Mouse (Mus musculus): ENCODE data around the gene Ogdhl. TPM values are rescaled to one million over a fixed set of nuclear protein-coding genes. Genes with fewer than 3 reads are reported as not detected.

Ogdhl gene
- total RNA-seq, 1 experiment from 2014 or later, result 9.4 TPM

DNA sequence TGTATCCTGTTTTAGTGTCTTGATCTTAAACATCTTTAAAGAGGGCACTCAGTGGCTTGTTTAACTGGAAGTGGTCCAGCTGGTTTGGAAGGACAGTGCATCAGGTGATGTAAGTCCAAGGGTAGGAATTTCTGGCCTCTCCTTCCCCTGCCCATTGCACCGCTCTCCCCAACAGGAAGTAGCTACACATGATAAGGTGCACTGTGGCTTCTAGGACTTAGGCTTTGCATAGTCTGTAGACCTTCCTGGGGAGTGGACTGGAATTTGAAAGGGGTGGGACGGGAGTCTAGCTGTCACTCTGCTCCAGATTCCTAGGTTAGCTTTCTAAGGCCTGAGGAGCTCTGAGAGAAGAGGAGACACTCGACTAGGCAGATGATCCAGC is 58.3 kb downstream of the Ogdhl start:
- no peak for DNase-seq

- no peak for DNase-seq
These were observed 59.2 kb downstream of the Ogdhl start for GRCm38 (mm10) chr14:32381066-32381465.

DNA sequence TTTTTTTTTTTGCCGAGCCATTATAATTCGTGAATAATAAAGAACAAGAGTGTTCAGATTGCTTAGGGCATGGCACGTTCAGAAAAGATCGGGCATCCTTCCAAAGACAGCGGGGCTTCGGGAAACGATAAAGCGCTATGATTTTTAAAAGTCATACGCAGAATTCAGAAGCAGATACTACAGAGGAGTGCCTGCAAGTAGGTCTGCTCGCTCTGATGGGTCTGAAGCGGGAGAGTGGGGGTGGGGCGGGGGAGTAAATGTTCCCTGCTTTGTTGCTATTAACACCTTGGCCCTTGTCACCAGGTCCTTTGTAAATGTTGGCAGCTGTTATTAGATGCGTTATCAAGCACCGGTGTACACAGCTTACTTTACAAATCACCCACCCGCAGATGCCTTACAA is 59.8 kb downstream of the Ogdhl start:
- no peak for DNase-seq

- DNase-seq, result peak; percentile 76
These were observed 66.4 kb downstream of the Ogdhl start, which contains the start of gene 1700024G13Rik for GRCm38 (mm10) chr14:32388196-32388595. Gene 1700024G13Rik, minus strand, starts transcription at chr14:32388391.

Other genes starting within 250 kb of the Ogdhl start
- gene Oxnad1, start 236.6 kb upstream of the Ogdhl start, total RNA-seq (2021), result 37.6 and 51.6 TPM in 2 replicates
- gene Dph3, start 236.3 kb upstream of the Ogdhl start, total RNA-seq (2021), result 54.5 and 69.4 TPM in 2 replicates
- gene Msmb, start 180.0 kb upstream of the Ogdhl start, total RNA-seq (2021), result not detected in 2 replicates
- 151 and 193 TPM in 2 replicates for gene Ncoa4, start 162.2 kb upstream of the Ogdhl start, total RNA-seq (2021)
- gene Timm23, start 120.1 kb upstream of the Ogdhl start, total RNA-seq (2021), result 121 and 174 TPM in 2 replicates
- 73.1 and 75.6 TPM in 2 replicates for gene Parg, start 120.1 kb upstream of the Ogdhl start, total RNA-seq (2021)
- gene 1700024G13Rik, start 66.4 kb downstream of the Ogdhl start, total RNA-seq (2021), result not detected in 2 replicates
- gene Slc18a3, start 142.8 kb downstream of the Ogdhl start, total RNA-seq (2021), result not detected in 2 replicates
- gene Chat, start 144.0 kb downstream of the Ogdhl start, total RNA-seq (2021), result not detected in 2 replicates
- gene Ercc6, start 191.5 kb downstream of the Ogdhl start, total RNA-seq (2021), result 14.5 and 14.6 TPM in 2 replicates

Measured in adrenal gland, postnatal 25 days (tissue).